Mouse (Mus musculus): ENCODE measurements around the gene Trpv3. TPM values are rescaled to one million over a fixed set of nuclear protein-coding genes. Genes with fewer than 3 reads are reported as not detected.
"Not testable (repeated sequence)": the region's sequence is repeated elsewhere in the genome, so short reads cannot be mapped to it uniquely, and the experiment has no call there.

Trpv3 gene
- polyA plus RNA-seq, 1 experiment from 2014 or later = 0.18 TPM

DNA sequence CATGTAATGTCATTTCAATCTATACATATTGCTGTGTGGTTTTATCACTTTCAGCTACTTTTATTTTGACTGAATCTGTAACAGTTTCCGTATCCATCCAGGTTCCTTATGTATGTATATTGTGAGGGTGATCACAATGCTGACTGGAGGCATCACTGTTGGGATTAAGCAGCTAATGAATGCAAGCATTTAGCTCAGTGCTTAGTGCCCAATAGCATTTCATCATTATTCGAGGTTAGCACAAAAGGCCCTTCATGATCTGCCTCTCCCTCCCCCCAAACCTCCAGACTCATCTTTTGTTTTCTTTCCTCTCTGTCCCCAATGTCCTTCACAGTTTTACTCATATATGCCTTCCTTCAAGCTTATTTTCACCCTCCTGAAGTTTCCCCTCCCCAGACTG lies 35.9 kb downstream of the Trpv3 start:
- H3K4me2 ChIP-seq = no peak overlapping the region
- no peaks in the 10 kb centered on the region for H3K36me3 ChIP-seq
- no peaks in the 10 kb centered on the region for H3K4me1 ChIP-seq
- no peaks in the 10 kb centered on the region for H3K27me3 ChIP-seq
- no peak overlapping the region for H3K27ac ChIP-seq
- ATAC-seq (replicated peaks; ENCODE audit: low FRiP score) = no peak
- WGBS = 63% methylated on average over 2 of the region's 2 CpGs
- no peak overlapping the region for H3K9ac ChIP-seq
- H3K9me3 ChIP-seq (replicated peaks) = no peaks in the 10 kb centered on the region
- no peak overlapping the region for H3K4me3 ChIP-seq (replicated peaks)

DNA sequence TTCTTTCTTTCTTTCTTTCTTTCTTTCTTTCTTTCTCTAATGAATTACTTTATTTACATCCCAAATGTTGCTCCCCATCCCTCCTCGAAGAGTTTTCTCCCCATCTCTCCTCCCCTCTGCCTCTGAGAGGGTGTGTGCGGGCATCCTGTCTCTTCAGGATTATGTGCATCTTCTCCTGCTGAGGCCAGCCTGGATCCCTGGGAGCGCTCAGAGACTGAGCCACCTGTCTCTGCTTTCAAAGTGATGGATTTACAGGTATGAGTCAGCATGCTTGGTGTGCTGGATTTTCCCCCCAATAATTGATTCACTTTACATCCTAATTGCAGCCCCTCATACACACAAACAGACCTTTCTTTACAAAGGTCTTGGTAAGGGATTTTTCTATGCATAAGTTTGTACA lies 48.8 kb downstream of the Trpv3 start:
- no peak for ATAC-seq (replicated peaks; ENCODE audit: low FRiP score)
- Histone ChIP-seq H3K27me3 (no peaks in the 10 kb centered on the region), H3K36me3 (no peaks in the 10 kb centered on the region), H3K4me3 (replicated peaks) (no peak overlapping the region), H3K27ac (no peak overlapping the region), H3K9ac (no peak overlapping the region), H3K9me3 (replicated peaks) (no peaks in the 10 kb centered on the region), H3K4me2 (no peak overlapping the region), H3K4me1 (no peaks in the 10 kb centered on the region)
- WGBS = 54% methylated on average over 3 of the region's 3 CpGs

DNA sequence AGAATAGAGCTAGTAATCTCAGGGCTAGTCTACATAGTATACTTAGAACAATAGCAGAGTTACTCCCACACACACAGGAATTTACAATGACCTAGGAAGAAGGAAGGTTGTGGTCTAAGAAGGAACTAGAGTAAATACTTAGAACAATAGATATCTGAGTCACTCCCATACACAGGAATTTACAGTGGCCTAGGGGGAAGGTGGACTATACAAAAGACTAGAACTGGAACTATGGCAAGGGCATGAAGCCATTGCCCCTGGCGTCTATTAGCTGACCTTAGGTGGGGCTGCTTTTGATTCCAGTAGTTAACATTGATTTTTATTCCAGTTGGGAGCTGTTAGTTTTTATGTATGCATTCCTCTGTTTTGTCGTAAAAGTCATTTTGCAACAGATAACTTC lies 51.4 kb downstream of the Trpv3 start:
- 77% methylated on average over 2 of the region's 2 CpGs for WGBS
- not testable (repeated sequence) for H3K9me3 ChIP-seq (replicated peaks); ATAC-seq (replicated peaks; ENCODE audit: low FRiP score); H3K4me3 ChIP-seq (replicated peaks); H3K27ac ChIP-seq; H3K36me3 ChIP-seq; H3K4me1 ChIP-seq; H3K4me2 ChIP-seq; H3K9ac ChIP-seq; H3K27me3 ChIP-seq

DNA sequence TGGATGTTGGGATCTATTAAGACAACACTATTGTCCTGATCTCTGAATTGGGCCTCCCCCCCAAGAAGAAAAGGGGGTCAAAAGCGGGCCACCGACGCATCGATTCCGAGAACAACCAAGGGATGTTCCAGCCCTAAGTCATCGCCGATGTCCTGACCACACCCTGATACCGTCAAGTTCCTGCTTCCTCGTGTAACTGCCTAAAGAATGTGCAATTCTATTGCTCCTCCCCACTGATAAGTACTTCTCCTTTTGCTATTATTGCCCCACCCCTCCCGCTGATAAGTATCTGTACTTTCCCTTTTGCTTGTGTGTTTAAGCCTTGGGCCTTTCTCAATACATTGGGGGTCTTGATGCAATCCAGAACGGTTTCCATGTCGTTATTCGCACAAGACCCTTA lies 53.9 kb downstream of the Trpv3 start:
- not testable (repeated sequence) for H3K27ac ChIP-seq; H3K9ac ChIP-seq; H3K4me3 ChIP-seq (replicated peaks); H3K4me1 ChIP-seq; H3K4me2 ChIP-seq; ATAC-seq (replicated peaks; ENCODE audit: low FRiP score); H3K36me3 ChIP-seq; H3K9me3 ChIP-seq (replicated peaks); H3K27me3 ChIP-seq
- WGBS = 95% methylated on average over 13 of the region's 13 CpGs

DNA sequence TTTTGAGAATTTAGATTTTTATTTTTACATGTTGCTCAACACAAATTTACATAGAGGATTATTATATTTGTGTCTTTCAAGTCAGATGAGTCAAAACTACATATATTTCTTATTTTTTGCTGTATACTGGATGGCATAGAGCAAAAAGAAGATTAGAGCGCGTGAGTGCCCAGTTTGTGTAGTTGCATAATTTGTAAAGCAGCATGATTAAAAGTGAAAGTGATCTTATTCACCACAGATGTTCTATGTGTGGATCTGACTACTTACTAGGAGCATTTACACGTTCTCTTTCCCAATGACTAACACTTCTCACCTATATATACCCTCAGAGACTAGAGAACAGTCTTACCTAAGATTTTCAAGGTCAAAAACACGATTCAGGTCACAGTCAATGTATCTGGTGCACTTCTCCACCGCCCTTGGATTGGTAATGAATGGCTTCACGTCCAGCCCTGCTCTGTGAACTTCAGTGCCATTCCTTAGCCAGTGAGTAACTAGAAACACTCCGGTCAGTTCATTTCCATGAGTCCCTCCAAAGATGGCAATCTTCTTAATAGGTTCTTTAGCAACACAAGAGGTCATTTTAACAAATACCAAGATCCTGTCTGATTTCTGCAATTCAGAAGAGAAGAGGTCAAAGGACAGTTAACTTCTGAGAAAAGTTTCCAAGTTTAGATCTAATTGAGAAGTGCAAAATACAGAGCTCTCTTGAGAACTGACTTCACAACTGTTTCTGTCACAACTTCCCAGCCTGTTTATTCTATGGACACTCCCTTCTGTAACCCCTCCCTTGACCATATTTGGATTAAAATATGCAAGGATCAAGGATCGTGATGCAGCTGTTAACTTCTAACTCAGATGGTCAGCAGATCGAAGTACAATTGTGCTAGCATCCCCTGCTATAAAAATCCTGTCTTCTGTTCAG lies 57.0 kb downstream of the Trpv3 start:
- H3K9me3 ChIP-seq (replicated peaks) = no peaks in the 10 kb centered on the region
- H3K27me3 ChIP-seq = no peaks in the 10 kb centered on the region
- H3K4me1 ChIP-seq = peaks cover 8% of the 10 kb centered on the region; the same call in 1 of the 2 replicates
- H3K9ac ChIP-seq = no peak overlapping the region
- peak overlapping the region; percentile 6; the same call in 1 of the 2 replicates for H3K4me3 ChIP-seq (replicated peaks)
- WGBS = 60% methylated on average over 9 of the region's 9 CpGs
- H3K36me3 ChIP-seq = no peaks in the 10 kb centered on the region
- 0 out of 2 replicates have a peak, but pooled peaks have one; percentile 46 for ATAC-seq (replicated peaks; ENCODE audit: low FRiP score)
- H3K27ac ChIP-seq = 0 out of 2 replicates have a peak overlapping the region, but pooled peaks have one; percentile 19
- no peak overlapping the region for H3K4me2 ChIP-seq

DNA sequence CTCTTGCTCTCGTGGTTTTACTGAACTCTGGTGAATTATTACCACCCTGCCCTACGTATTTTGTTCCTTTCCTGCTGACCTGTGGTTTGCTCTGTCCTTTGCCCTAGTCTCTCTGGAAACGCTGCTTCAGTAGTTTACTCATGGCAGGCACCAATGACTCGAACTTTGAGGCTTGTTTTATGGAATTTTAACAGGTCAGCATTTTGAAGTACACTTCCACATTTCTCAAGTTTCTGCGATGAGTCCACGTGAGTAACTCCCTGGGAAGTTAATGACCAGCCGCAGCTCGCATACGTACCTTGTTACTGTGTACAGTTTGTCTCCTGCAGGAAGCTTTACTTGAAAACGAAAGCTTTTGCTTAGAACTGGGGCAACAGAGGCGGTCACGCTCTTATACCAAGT lies 59.3 kb downstream of the Trpv3 start:
- H3K4me3 ChIP-seq (replicated peaks) = peak overlapping the region; percentile 17; the same call in 1 of the 2 replicates

DNA sequence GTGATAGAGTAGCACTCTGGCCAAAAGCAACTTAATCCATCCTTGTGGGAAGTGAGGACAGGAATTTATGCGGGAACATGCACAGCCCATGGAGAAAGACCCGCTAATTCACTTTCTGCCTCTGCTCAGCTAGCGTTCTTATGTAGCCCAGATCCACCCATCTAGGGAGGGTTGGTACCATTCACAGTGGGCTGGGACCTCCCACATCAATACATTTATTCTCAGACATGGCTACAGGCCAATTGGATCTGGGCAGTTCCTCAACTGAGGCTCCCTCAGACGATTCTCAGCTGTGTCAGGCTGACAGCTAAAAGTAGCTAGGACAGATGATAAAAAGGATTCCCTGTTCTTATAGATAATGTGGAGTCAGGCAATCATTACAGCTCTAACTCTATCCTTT lies 60.2 kb downstream of the Trpv3 start:
- no peaks in the 10 kb centered on the region for H3K9me3 ChIP-seq (replicated peaks)
- no peak overlapping the region for H3K4me3 ChIP-seq (replicated peaks)
- WGBS = 56% methylated on average over 4 of the region's 4 CpGs
- no peaks in the 10 kb centered on the region for H3K27me3 ChIP-seq
- no peak overlapping the region for H3K9ac ChIP-seq
- H3K4me2 ChIP-seq = no peak overlapping the region
- peaks cover 8% of the 10 kb centered on the region; the same call in 1 of the 2 replicates for H3K4me1 ChIP-seq
- peak overlapping the region; percentile 51; the same call in 1 of the 2 replicates for H3K27ac ChIP-seq
- ATAC-seq (replicated peaks; ENCODE audit: low FRiP score) = no peak
- H3K36me3 ChIP-seq = no peaks in the 10 kb centered on the region

More for the DNA sequence above, 59.3 kb downstream of the Trpv3 start:
- H3K4me1 ChIP-seq = peaks cover 8% of the 10 kb centered on the region; the same call in 1 of the 2 replicates
- H3K27ac ChIP-seq = peak overlapping the region; percentile 51
- H3K36me3 ChIP-seq = no peaks in the 10 kb centered on the region
- ATAC-seq (replicated peaks; ENCODE audit: low FRiP score) = peak; percentile 92
- H3K9ac ChIP-seq = no peak overlapping the region
- H3K27me3 ChIP-seq = no peaks in the 10 kb centered on the region
- peak overlapping the region; percentile 46 for H3K4me2 ChIP-seq
- H3K9me3 ChIP-seq (replicated peaks) = no peaks in the 10 kb centered on the region
- 8% methylated on average over 12 of the region's 12 CpGs for WGBS

DNA sequence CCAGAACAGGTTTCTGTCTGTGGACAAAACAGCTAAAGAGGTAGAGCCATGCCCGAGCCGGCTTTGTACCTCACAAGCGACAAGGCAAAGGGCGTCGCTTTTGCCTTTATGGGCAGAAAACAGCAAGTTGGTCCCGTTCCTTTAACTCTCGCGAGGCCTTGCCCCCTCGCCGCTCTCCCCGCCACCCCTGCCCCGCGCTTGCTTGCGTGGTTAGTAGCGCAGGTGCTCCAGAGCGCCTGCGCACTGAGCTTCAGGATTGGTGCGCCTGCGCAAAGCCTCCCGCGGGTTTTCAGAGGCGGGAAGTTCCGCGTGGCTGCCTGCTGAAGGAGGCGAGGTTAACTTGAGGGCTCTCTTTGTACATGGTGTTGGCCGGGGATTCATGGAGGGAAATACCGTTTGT lies 62.3 kb downstream of the Trpv3 start, which contains the start of the genes Aspa, Gm49340 and Spata22:
TSS of gene Aspa (minus strand) at position 155 of the 400 bp plus-strand sequence.
TSS of gene Gm49340 (plus strand) at position 300 of the 400 bp plus-strand sequence.
TSS of gene Spata22 (plus strand) at position 300 of the 400 bp plus-strand sequence.
- ATAC-seq (replicated peaks; ENCODE audit: low FRiP score) = no peak
- Histone ChIP-seq H3K27me3 (no peaks in the 10 kb centered on the region), H3K36me3 (no peaks in the 10 kb centered on the region), H3K4me1 (peaks cover 8% of the 10 kb centered on the region; the same call in 1 of the 2 replicates), H3K4me2 (no peak within 1 kb of the TSS), H3K9me3 (replicated peaks) (no peaks in the 10 kb centered on the region), H3K9ac (no peak within 1 kb of the TSS), H3K27ac (no peak within 1 kb of the TSS), H3K4me3 (replicated peaks) (no peak within 1 kb of the TSS)
- WGBS = 82% methylated on average over 27 of the region's 27 CpGs

DNA sequence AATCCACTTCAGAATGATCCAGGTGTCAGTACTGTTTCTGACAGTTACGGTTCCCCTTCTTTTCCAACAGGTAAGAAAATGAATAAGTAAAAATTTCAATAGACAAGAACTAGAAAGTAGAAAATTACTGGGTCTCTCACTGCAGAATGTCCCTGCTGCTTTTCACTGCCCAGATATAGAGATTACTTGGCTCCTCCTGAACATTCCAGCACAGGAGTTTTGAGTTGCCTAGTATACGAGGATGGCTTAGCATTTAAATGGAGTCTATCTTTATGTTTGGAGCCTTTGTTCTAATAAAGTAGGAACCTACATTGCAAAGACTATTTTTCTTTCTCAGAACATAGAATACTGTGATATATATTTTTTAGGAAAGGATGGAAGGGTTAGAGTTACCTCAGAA lies 66.2 kb downstream of the Trpv3 start:
- H3K9me3 ChIP-seq (replicated peaks) = no peaks in the 10 kb centered on the region
- no peaks in the 10 kb centered on the region for H3K27me3 ChIP-seq
- H3K9ac ChIP-seq = no peak overlapping the region
- H3K27ac ChIP-seq = no peak overlapping the region
- ATAC-seq (replicated peaks; ENCODE audit: low FRiP score) = no peak
- no peak overlapping the region for H3K4me2 ChIP-seq
- no peak overlapping the region for H3K4me3 ChIP-seq (replicated peaks)
- no peaks in the 10 kb centered on the region for H3K36me3 ChIP-seq
- 82% methylated on average over 2 of the region's 2 CpGs for WGBS
- H3K4me1 ChIP-seq = no peaks in the 10 kb centered on the region

DNA sequence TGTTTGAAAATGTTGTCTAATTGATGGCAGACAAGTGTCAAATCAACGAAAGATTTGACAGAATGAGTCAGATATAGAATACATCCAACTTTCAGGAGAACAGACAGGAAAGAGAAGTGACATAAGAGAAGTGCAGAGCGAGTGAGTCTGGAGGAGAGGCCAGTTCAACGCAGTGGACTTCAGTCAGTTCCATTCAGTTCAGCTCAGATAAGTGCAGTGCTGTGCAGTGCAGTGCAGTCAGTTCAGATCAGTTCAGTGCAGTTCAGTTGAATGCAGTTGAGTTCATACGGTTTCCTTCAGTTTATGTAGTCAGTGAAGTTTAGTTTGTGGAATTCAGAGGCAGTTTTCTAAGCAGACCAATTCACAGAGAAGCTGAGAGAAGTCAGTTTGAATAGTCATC lies 69.7 kb downstream of the Trpv3 start:
- Histone ChIP-seq H3K9ac (no peak overlapping the region), H3K27me3 (no peaks in the 10 kb centered on the region), H3K36me3 (no peaks in the 10 kb centered on the region), H3K4me2 (no peak overlapping the region), H3K4me3 (replicated peaks) (no peak overlapping the region), H3K9me3 (replicated peaks) (no peaks in the 10 kb centered on the region), H3K27ac (no peak overlapping the region), H3K4me1 (no peaks in the 10 kb centered on the region)
- WGBS = 78% methylated on average over 4 of the region's 4 CpGs
- ATAC-seq (replicated peaks; ENCODE audit: low FRiP score) = no peak
